In the genomic region with DNA sequence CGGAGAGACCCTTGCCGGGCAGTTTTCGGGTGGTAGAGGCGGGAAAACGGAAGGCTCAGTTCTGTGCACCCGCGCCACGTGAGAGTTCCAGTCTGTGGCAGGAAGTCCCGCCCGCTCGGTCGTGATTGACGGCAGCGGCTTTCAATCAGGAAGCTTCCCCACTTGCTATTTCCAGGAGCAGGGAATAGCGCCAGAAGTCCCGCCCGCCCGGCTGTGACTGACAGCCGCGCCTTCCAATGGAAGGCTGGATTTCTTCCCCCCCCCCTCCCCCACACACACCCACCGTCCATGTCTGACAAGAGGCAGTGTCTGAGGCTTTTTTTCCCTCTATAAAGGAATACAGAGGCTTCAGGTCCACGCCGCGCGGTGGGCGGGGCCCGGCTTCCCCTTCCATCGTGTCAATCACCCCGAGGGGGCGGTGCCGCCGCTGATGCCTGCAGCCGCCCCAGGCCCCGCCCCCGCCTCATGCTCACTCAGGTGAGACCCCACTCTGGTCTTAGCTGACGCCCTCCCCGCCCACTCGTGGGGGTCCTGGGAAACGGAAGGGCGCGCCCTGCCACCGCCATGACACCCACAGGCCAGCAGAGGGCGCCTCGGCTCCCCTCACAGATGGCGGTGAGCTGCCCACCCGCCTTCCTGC, we compare ENCODE assay signal across 8 mouse cellular contexts.
DNase-seq lines count a peak whose midpoint lies in the region; ATAC-seq lines count a peak whose summit lies in the region.

No protein-coding gene starts in this region.

- DNase-seq in adipocyte (ENCODE audit: low spot score), result peak; percentile 98
- peak; percentile 95 for DNase-seq in embryo, embryonic 10 days (ENCODE audit: low spot score)
- DNase-seq in gastrocnemius, postnatal 10 days, result peak; percentile 99
- peak; percentile 98 for DNase-seq in induced T-regulatory cell, adult 2 months (ENCODE audit: low read depth)
- peak; percentile 96 to 99 for DNase-seq in left cerebral cortex, adult 9 months (ENCODE audit: low spot score in 2 of 2)
- peak; percentile 98 for DNase-seq in right cerebral cortex, postnatal 14 days
- peak; percentile 97 to 98 for DNase-seq in urinary bladder, postnatal 36 days (ENCODE audit: low spot score in 2 of 2)

- peak; percentile 79 for ATAC-seq in megakaryocyte progenitor cell, adult 5-6 weeks (replicated peaks; ENCODE audit: poor library complexity)

Comparison
In these comparisons a context has a peak if more than half of its experiments do, and no peak if none do; other contexts are left out.
1. Peak in every context shown above with its lines: DNase-seq and ATAC-seq.